ENCODE assay signal across 20 mouse cellular contexts in the genomic region with DNA sequence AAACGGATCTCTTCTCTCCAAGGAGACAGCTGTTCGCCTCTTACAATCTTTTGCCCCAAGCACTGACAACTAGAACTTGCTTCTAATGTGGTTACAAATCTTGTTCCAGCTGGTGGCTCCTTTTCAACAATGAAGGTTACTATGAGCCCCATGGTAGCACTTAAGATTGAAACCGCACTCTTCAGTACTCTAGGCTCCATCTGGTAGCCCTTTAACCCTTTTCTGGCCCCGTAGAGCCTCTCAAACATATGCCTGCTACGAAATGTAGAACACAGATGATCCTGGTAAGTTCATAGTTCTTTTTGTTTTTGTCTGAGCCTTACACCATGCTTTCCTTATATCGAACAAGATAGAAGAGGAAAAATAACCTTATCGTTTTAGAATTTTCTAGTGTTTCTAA.
DNase-seq lines count a peak whose midpoint lies in the region; ATAC-seq lines count a peak whose summit lies in the region.
"Had no signal": no experiment of that assay in that cellular context is flagged by ENCODE, and none has a peak within 500 bp of the region (broad histone marks: within the 10 kb centered on the region; RNA-seq: fewer than 3 reads in every experiment).

No protein-coding gene starts in this region.

- peak; percentile 63 for DNase-seq in heart, adult 11 months
- DNase-seq in heart, adult 9 months (ENCODE audit: low spot score in 2 of 2), result no peak
- peak; percentile 53 for DNase-seq in embryo, embryonic 10.5 days (ENCODE audit: low spot score)
- peak; percentile 33 for DNase-seq in embryonic facial prominence, embryonic 14.5 days (ENCODE audit: low spot score)
- DNase-seq in neural tube, embryonic 11.5 days (ENCODE audit: low spot score), result peak; percentile 23
- DNase-seq in gastrocnemius, postnatal 10 days, result no peak
- DNase-seq: adrenal gland, adult 8-10 months; adrenal gland, postnatal 36 days; cerebellum, adult 2 months; cerebellum, postnatal 10 days; forebrain, postnatal 0 days; gastrocnemius, postnatal 14 days; heart, postnatal 14 days; kidney, adult 11 months had no signal

- H3K4me1 ChIP-seq in embryonic facial prominence, embryonic 14.5 days (ENCODE audit: control insufficient read depth, insufficient read depth, low read length), result no peaks in the 10 kb centered on the region
- no peaks in the 10 kb centered on the region for H3K4me1 ChIP-seq in neural tube, embryonic 11.5 days (ENCODE audit: control insufficient read depth, insufficient read depth, low read length)
- H3K4me1 ChIP-seq in heart, embryonic 12.5 days (replicated peaks), result no peaks in the 10 kb centered on the region
- H3K4me1 ChIP-seq: embryonic facial prominence, embryonic 13.5 days; forebrain, embryonic 13.5 days; heart, embryonic 15.5 days; hindbrain, embryonic 13.5 days had no signal

- no peak overlapping the region for H3K4me3 ChIP-seq in embryonic facial prominence, embryonic 14.5 days (ENCODE audit: low read depth, low read length)
- H3K4me3 ChIP-seq in neural tube, embryonic 11.5 days (ENCODE audit: low read depth, low read length), result no peak overlapping the region
- no peak overlapping the region for H3K4me3 ChIP-seq in heart, embryonic 12.5 days
- H3K4me3 ChIP-seq: embryonic facial prominence, embryonic 13.5 days; forebrain, embryonic 13.5 days; heart, embryonic 15.5 days; hindbrain, embryonic 13.5 days had no signal

- no peaks in the 10 kb centered on the region for H3K36me3 ChIP-seq in embryonic facial prominence, embryonic 14.5 days (ENCODE audit: control insufficient read depth, insufficient read depth, low read length)
- no peaks in the 10 kb centered on the region for H3K36me3 ChIP-seq in neural tube, embryonic 11.5 days (ENCODE audit: control insufficient read depth, insufficient read depth, low read length)
- no peaks in the 10 kb centered on the region for H3K36me3 ChIP-seq in heart, embryonic 12.5 days
- H3K36me3 ChIP-seq: embryonic facial prominence, embryonic 13.5 days; heart, embryonic 15.5 days; hindbrain, embryonic 13.5 days had no signal

- H3K27ac ChIP-seq in embryonic facial prominence, embryonic 14.5 days (replicated peaks; ENCODE audit: low read depth, low read length), result no peak overlapping the region
- no peak overlapping the region for H3K27ac ChIP-seq in neural tube, embryonic 11.5 days (ENCODE audit: low read depth, low read length)
- no peak overlapping the region for H3K27ac ChIP-seq in heart, embryonic 12.5 days (ENCODE audit: poor library complexity, severe bottlenecking)
- H3K27ac ChIP-seq: embryonic facial prominence, embryonic 13.5 days; forebrain, embryonic 13.5 days; heart, embryonic 15.5 days; hindbrain, embryonic 13.5 days; hindbrain, postnatal 0 days had no signal

- 47% methylated on average over 7 of the region's 7 CpGs for WGBS in embryonic facial prominence, embryonic 14.5 days
- WGBS in neural tube, embryonic 11.5 days, result 55% methylated on average over 7 of the region's 7 CpGs
- WGBS in heart, embryonic 12.5 days, result 70% methylated on average over 7 of the region's 7 CpGs

- no peak for ATAC-seq in embryonic facial prominence, embryonic 14.5 days (ENCODE audit: low read depth)
- no peak for ATAC-seq in neural tube, embryonic 11.5 days (ENCODE audit: insufficient read depth, low FRiP score, low TSS enrichment)
- no peak for ATAC-seq in heart, embryonic 12.5 days (ENCODE audit: insufficient number of reproducible peaks, low FRiP score)
- ATAC-seq: forebrain, embryonic 13.5 days; forebrain, postnatal 0 days; hindbrain, postnatal 0 days had no signal

- H3K4me2 ChIP-seq in embryonic facial prominence, embryonic 14.5 days (ENCODE audit: low read depth, low read length), result no peak overlapping the region
- no peak overlapping the region for H3K4me2 ChIP-seq in neural tube, embryonic 11.5 days (ENCODE audit: low read depth)
- H3K4me2 ChIP-seq in heart, embryonic 12.5 days, result no peak overlapping the region
- H3K4me2 ChIP-seq: embryonic facial prominence, embryonic 13.5 days; forebrain, embryonic 13.5 days; heart, embryonic 15.5 days; hindbrain, embryonic 13.5 days had no signal

- H3K9ac ChIP-seq in embryonic facial prominence, embryonic 14.5 days (ENCODE audit: low read depth, low read length), result no peak overlapping the region
- no peak overlapping the region for H3K9ac ChIP-seq in neural tube, embryonic 11.5 days (ENCODE audit: low read length)
- H3K9ac ChIP-seq in heart, embryonic 12.5 days, result no peak overlapping the region
- H3K9ac ChIP-seq: embryonic facial prominence, embryonic 13.5 days; forebrain, embryonic 13.5 days; forebrain, postnatal 0 days; heart, embryonic 15.5 days; hindbrain, embryonic 13.5 days had no signal

- no peaks in the 10 kb centered on the region for H3K9me3 ChIP-seq in embryonic facial prominence, embryonic 14.5 days (ENCODE audit: control insufficient read depth, low read length)
- no peaks in the 10 kb centered on the region for H3K9me3 ChIP-seq in neural tube, embryonic 11.5 days (ENCODE audit: control insufficient read depth, low read length)
- no peaks in the 10 kb centered on the region for H3K9me3 ChIP-seq in heart, embryonic 12.5 days (replicated peaks)
- H3K9me3 ChIP-seq: embryonic facial prominence, embryonic 13.5 days; forebrain, embryonic 13.5 days; heart, embryonic 15.5 days; hindbrain, embryonic 13.5 days had no signal

- H3K27me3 ChIP-seq in embryonic facial prominence, embryonic 14.5 days (replicated peaks; ENCODE audit: control insufficient read depth, insufficient read depth, low read length), result no peaks in the 10 kb centered on the region
- no peaks in the 10 kb centered on the region for H3K27me3 ChIP-seq in neural tube, embryonic 11.5 days (ENCODE audit: control insufficient read depth, insufficient read depth, low read length)
- no peaks in the 10 kb centered on the region for H3K27me3 ChIP-seq in heart, embryonic 12.5 days (replicated peaks)
- H3K27me3 ChIP-seq: embryonic facial prominence, embryonic 13.5 days; forebrain, embryonic 13.5 days; heart, embryonic 15.5 days; hindbrain, embryonic 13.5 days had no signal

Comparison
In these comparisons a context has a peak if more than half of its experiments do, and no peak if none do; other contexts are left out.
1. DNase-seq: peak in heart, adult 11 months (single experiment), embryo, embryonic 10.5 days (single experiment), embryonic facial prominence, embryonic 14.5 days (single experiment) and neural tube, embryonic 11.5 days (single experiment); none in heart, adult 9 months (0 of 2) and gastrocnemius, postnatal 10 days (single experiment).